Mouse (Mus musculus) midbrain, embryonic 12.5 days (tissue): ENCODE data around the gene Rftn1. TPM values are rescaled to one million over a fixed set of nuclear protein-coding genes. Genes with fewer than 3 reads are reported as not detected.

Experiments
- ATAC-seq: fragments of 200-750 bp; cut with Nextera tagmentation; 2 replicates; pipeline ENCODE4 v1.8.0; 2017; ENCODE audit warnings: low read depth, moderate TSS enrichment, moderate library complexity; ENCODE audit not compliant: low FRiP score
- H3K27ac ChIP-seq: fragments of 300-500 bp; sonication (generic); replicated peaks from 2 replicates; pipeline ENCODE4 v1.5.1; 2016; ENCODE audit warnings: mild to moderate bottlenecking
- H3K27me3 ChIP-seq: fragments of 300-500 bp; sonication (generic); 2 replicates; pipeline ENCODE4 v1.6.1; 2016; ENCODE audit warnings: mild to moderate bottlenecking
- H3K36me3 ChIP-seq: fragments of 300-500 bp; sonication (generic); 2 replicates; pipeline ENCODE4 v1.6.1; 2016
- H3K4me1 ChIP-seq: fragments of 300-500 bp; sonication (generic); 2 replicates; pipeline ENCODE4 v1.6.1; 2016
- H3K4me2 ChIP-seq: fragments of 300-500 bp; sonication (generic); replicated peaks from 2 replicates; pipeline ENCODE4 v1.6.1; 2016; ENCODE audit warnings: mild to moderate bottlenecking, moderate library complexity
- H3K4me3 ChIP-seq: fragments of 300-500 bp; sonication (generic); 2 replicates; pipeline ENCODE4 v1.5.1; 2016; ENCODE audit warnings: mild to moderate bottlenecking
- H3K9ac ChIP-seq: fragments of 300-500 bp; sonication (generic); replicated peaks from 2 replicates; pipeline ENCODE4 v1.6.1; 2016; ENCODE audit warnings: mild to moderate bottlenecking, moderate library complexity
- H3K9me3 ChIP-seq: fragments of 300-500 bp; sonication (generic); 2 replicates; pipeline ENCODE4 v1.6.1; 2016; ENCODE audit warnings: mild to moderate bottlenecking
- WGBS: fragments of 180-500 bp; shearing (Covaris S2); methylation state at CpG from one replicate; pipeline ENCODE4 v1.1.7; 2016; 5-methylcytosine and 5-hydroxymethylcytosine counted together
- polyA plus RNA-seq: library from polyadenylated mRNA; unstranded; fragments of >200 nt; fragmentation: Nextera tagmentation; extraction: Ambion mirVana; gene quantifications from 2 replicates; pipeline ENCODE4 v1.2.1, GENCODE M21; 2016

The Rftn1 gene
- polyA plus RNA-seq, 1 experiment from 2014 or later = 4.5 TPM

DNA sequence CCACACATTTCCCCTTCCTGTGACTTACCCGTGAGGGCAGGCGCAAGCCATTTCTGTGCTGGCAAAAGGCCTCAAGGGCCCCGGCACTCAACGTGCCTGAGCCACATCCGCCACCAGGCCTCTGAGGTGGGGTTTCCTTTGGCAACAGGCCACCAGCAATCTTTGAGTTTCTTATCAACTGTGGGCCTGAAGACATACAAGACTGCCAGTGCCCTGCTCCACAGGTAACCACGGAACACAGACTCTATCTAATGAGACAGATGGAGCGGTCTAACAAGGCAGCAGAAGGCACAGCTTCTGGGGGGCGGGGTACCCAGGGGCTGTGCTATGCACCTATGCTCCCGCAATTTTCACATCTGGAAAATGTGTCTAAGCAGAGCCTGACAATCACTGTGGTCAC lies 54.4 kb downstream of the Rftn1 start:
- Histone ChIP-seq H3K4me2 (no peak overlapping the region), H3K9me3 (no peaks in the 10 kb centered on the region), H3K9ac (no peak overlapping the region), H3K4me3 (no peak overlapping the region), H3K36me3 (no peaks in the 10 kb centered on the region), H3K27ac (no peak overlapping the region), H3K4me1 (no peaks in the 10 kb centered on the region), H3K27me3 (no peaks in the 10 kb centered on the region)
- WGBS = 83% methylated on average over 9 of the region's 9 CpGs
- ATAC-seq = no peak

DNA sequence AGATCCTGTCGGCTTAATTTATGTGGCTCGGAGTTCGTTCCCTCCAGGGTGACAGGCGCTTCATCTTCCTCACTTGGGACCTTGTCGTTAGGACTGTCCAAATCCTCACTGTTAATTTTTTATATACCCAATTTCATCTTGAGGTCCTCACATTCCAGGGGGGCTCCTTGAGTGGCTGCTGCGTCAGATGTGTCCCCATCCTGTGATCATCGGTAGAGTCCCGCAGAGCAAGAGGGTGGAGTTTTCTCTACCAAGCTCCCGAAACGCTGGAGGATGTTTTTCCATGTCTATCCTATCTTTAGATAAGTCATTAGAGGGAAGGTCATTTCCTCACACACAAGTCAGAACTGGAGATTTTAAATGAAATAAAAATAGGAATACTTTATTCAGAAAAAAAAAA lies 55.0 kb downstream of the Rftn1 start:
- Histone ChIP-seq H3K4me2 (no peak overlapping the region), H3K36me3 (no peaks in the 10 kb centered on the region), H3K9ac (no peak overlapping the region), H3K27ac (no peak overlapping the region), H3K9me3 (no peaks in the 10 kb centered on the region), H3K27me3 (no peaks in the 10 kb centered on the region), H3K4me3 (no peak overlapping the region), H3K4me1 (no peaks in the 10 kb centered on the region)
- 90% methylated on average over 10 of the region's 10 CpGs for WGBS
- no peak for ATAC-seq

DNA sequence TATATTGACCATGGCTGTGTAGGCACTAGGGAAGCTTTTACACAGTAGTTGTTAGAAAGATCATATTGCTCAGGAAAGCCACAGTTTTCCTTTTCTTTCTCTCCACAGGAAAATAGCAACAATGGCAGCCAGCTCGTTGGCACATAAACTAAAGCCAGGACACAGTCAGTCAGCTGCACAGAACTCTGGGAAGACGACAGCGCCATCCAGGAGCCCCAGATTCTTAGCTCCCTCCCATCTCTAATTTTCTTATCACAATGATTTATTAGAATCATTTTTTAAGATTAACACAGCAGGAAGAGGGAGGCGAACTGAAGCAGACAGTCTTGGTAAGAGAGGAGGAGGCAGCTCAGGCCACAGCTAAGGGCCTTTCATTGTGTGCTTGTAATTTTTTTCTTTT lies 58.8 kb downstream of the Rftn1 start:
- Histone ChIP-seq H3K27ac (no peak overlapping the region), H3K4me2 (no peak overlapping the region), H3K36me3 (no peaks in the 10 kb centered on the region), H3K9me3 (no peaks in the 10 kb centered on the region), H3K4me1 (peaks cover 16% of the 10 kb centered on the region), H3K9ac (no peak overlapping the region), H3K27me3 (no peaks in the 10 kb centered on the region), H3K4me3 (no peak overlapping the region)
- WGBS = 76% methylated on average over 4 of the region's 4 CpGs
- ATAC-seq = no peak

DNA sequence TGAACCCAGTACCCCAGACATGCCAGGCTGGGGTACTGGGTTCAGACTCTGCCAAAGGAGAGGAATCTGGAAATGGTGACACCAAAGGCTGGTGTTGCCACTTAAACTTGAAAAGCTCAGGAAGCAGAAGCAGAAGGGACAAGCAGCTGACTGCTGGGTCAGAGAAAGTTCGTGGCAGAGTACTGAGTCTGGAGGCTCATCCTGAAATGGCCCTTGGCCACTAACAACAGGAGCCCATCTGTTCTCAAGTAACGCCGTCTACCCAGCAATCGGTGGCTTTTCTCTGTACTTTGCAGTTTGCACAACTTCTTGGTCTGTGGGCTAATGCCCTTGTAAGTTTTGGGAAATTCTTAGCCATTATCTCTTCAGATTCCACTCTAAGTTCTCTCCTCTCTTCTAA lies 60.1 kb downstream of the Rftn1 start:
- H3K27me3 ChIP-seq = no peaks in the 10 kb centered on the region
- WGBS = 86% methylated on average over 4 of the region's 4 CpGs

DNA sequence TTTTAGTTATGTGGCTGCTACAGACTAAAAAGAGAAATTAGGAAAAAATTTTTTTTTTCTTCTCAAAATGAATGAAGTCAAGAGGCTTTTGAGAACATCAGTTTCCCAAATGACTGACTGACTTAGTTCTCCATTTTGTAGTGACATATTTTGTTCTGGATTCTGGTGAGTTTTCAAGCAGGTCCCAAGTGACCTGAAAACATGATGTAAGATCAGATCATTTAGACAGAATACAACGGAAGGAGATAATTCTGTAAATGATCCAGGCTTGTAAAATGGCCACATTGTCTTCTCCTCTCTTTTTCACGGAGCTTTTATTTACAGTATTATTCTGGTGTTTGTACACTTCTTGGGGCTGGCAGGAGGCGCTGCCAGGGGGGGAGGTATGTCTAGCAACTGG lies 62.1 kb downstream of the Rftn1 start:
- no peak overlapping the region for H3K27ac ChIP-seq
- no peak overlapping the region for H3K4me2 ChIP-seq
- ATAC-seq = no peak
- no peak overlapping the region for H3K9ac ChIP-seq
- H3K4me3 ChIP-seq = no peak overlapping the region
- no peaks in the 10 kb centered on the region for H3K9me3 ChIP-seq
- no peaks in the 10 kb centered on the region for H3K27me3 ChIP-seq
- 77% methylated on average over 3 of the region's 3 CpGs for WGBS
- no peaks in the 10 kb centered on the region for H3K36me3 ChIP-seq
- H3K4me1 ChIP-seq = peaks cover 21% of the 10 kb centered on the region

More for the DNA sequence above, 60.1 kb downstream of the Rftn1 start:
- Histone ChIP-seq H3K4me2 (no peak overlapping the region), H3K9me3 (no peaks in the 10 kb centered on the region), H3K9ac (no peak overlapping the region), H3K36me3 (no peaks in the 10 kb centered on the region), H3K4me1 (peaks cover 21% of the 10 kb centered on the region), H3K27ac (no peak overlapping the region), H3K4me3 (no peak overlapping the region)
- no peak for ATAC-seq

DNA sequence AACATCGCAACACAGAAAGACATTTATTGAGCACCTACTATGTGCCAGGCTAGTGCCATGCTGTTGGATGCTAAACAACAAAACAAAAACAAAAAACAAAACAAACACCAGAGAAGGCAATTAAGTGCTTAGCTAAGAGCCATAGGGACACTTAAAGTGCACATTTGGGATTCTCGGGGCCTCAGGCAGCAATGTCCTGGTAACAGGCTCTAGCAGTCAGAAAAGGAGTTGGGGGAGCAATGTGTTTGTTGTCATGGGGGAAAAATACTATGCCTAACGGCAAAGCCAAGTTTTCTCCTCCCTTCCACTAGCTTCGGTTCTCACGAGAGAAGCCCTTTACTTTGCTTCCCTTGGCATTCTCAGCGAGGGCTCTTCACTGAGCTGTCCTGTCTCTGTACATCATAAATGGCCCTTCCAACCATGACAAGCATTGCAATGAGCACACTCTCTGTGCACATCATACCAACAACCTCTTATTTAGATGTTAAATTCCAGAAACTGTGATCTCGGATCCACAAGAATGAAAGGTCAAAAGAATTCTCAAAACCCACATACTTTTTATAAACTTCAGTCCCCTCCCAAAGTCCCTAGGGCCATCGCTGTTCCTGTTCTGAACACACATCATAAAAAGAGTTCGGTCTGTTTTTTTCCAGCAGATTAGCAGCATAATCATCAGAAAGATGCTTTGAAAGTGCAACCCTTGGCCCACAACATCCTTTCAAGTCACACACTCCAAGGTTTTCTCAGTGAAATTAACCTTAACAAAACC lies 63.2 kb downstream of the Rftn1 start:
- ATAC-seq = no peak
- H3K4me1 ChIP-seq = peaks cover 26% of the 10 kb centered on the region
- no peak overlapping the region for H3K4me3 ChIP-seq
- H3K9ac ChIP-seq = no peak overlapping the region
- 82% methylated on average over 9 of the region's 9 CpGs for WGBS
- H3K27ac ChIP-seq = no peak overlapping the region
- no peaks in the 10 kb centered on the region for H3K27me3 ChIP-seq
- no peaks in the 10 kb centered on the region for H3K9me3 ChIP-seq
- H3K4me2 ChIP-seq = no peak overlapping the region
- H3K36me3 ChIP-seq = no peaks in the 10 kb centered on the region

DNA sequence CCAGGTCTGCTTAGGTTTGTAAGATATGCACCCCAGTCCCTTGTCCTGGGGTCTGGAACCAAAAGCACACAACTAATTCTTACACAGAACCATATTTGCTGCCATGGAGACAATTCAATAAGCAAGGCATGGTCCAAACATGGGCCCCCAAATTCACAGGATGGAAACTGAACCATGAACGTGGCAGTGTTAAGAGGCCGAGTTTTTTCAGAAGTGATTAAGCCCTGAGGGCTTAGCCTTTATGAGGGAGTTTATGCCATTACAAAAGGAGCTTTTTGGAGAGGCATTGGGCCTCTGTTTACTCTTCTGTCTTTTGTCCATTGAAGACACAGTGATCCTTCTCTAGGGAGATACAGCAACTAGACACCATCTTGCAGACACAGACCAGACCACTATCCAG lies 63.9 kb downstream of the Rftn1 start:
- H3K4me1 ChIP-seq = peaks cover 26% of the 10 kb centered on the region
- H3K27ac ChIP-seq = no peak overlapping the region
- ATAC-seq = no peak
- 0 out of 2 replicates have a peak, but pooled peaks cover 4% of the 10 kb centered on the region for H3K27me3 ChIP-seq
- 3% methylated on average over 2 of the region's 2 CpGs for WGBS
- H3K4me3 ChIP-seq = no peak overlapping the region
- no peak overlapping the region for H3K4me2 ChIP-seq
- no peak overlapping the region for H3K9ac ChIP-seq
- H3K9me3 ChIP-seq = no peaks in the 10 kb centered on the region
- no peaks in the 10 kb centered on the region for H3K36me3 ChIP-seq

DNA sequence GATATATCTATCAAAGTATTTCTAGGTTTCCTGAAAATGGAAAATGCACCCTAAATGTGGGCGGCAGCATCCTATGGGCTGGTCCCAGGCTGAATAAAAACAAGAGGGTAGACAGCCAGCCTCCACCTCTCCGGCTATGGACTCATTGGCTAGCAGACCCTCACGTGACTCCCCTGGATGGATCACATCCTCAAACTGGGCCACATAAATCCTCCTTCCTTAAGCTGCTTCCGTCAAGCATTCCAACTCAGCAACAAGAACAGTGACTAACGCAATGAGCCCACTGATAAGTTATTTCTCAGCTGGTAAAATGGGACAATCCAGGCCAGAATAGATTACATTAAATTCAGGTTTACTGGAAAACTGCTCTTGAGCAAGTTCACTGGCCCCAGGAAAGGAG lies 64.6 kb downstream of the Rftn1 start:
- no peak for ATAC-seq
- Histone ChIP-seq H3K4me1 (peaks cover 26% of the 10 kb centered on the region), H3K9ac (no peak overlapping the region), H3K4me3 (no peak overlapping the region), H3K4me2 (no peak overlapping the region), H3K27me3 (0 out of 2 replicates have a peak, but pooled peaks cover 4% of the 10 kb centered on the region), H3K36me3 (no peaks in the 10 kb centered on the region), H3K27ac (no peak overlapping the region), H3K9me3 (no peaks in the 10 kb centered on the region)
- WGBS = 82% methylated on average over 5 of the region's 5 CpGs

DNA sequence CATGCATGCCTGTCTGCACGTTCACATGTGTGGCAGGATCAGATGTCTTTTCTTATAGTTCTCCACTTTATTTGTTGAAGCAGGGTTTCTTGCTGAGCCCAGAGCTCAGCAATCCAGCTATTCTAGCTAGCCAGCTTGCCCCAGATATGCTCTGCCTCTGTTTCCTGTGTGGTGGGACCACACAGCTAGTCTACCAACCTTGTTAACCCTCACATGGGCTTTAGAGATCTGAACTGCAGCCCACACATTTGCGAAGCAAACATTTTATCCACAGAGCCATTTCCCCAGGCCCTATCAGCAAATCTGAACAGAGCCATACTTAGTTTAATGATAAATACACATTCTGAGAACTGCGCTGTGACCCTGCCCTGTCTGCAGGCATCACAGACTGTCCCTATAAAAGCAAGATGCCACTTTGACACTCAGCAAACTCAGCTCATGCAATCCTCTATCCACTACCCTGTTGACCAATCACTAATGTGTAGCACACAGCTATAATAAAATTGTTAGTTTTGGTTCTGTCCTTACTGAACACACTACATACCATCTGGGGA lies 65.2 kb downstream of the Rftn1 start:
- Histone ChIP-seq H3K27ac (no peak overlapping the region), H3K9me3 (no peaks in the 10 kb centered on the region), H3K4me2 (no peak overlapping the region), H3K36me3 (no peaks in the 10 kb centered on the region), H3K4me3 (no peak overlapping the region), H3K4me1 (peaks cover 26% of the 10 kb centered on the region), H3K9ac (no peak overlapping the region), H3K27me3 (0 out of 2 replicates have a peak, but pooled peaks cover 4% of the 10 kb centered on the region)
- 93% methylated on average over 3 of the region's 3 CpGs for WGBS
- no peak for ATAC-seq

DNA sequence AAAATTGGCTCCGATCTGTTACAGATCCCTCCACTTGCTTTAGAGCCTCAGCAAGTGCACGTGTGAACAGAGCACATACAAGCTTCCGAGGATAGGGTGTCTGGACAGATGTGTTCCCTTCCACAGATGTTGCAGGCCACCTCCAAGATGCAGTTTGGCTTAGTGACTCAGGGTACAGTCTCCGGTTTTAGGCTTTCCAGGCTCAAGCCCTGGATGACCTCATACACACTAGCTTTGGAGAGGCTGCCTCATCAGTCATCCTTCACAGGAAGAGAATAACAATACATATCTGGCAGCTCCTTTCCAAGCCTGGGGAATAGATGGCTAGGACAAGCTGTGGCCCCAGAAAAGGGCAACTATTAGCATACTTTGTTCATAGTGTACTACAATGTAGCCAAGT lies 65.8 kb downstream of the Rftn1 start:
- Histone ChIP-seq H3K9ac (no peak overlapping the region), H3K27ac (no peak overlapping the region), H3K4me2 (no peak overlapping the region), H3K4me3 (no peak overlapping the region), H3K36me3 (no peaks in the 10 kb centered on the region), H3K27me3 (0 out of 2 replicates have a peak, but pooled peaks cover 4% of the 10 kb centered on the region), H3K4me1 (peaks cover 26% of the 10 kb centered on the region), H3K9me3 (no peaks in the 10 kb centered on the region)
- 87% methylated on average over 4 of the region's 4 CpGs for WGBS
- no peak for ATAC-seq

DNA sequence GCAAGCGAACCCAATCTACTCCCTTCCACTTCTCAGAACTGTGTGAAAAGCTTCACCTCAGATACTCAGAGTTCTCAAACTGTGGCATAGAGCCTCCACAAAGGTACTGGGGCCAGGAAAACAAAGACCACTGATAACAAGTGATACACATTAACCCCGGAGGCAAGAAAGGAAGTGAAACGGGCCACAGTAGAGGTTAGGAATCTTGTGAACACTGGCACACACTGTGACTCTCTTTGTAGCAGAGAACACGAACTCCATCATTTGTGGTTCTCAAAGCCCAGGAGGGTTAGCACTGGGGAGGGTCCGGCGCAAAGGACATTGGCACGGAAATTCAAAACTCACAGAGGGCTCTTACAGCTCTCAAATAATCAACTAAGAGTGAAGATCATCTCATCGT lies 67.9 kb downstream of the Rftn1 start:
- Histone ChIP-seq H3K4me2 (no peak overlapping the region), H3K27me3 (0 out of 2 replicates have a peak, but pooled peaks cover 4% of the 10 kb centered on the region), H3K36me3 (no peaks in the 10 kb centered on the region), H3K9me3 (no peaks in the 10 kb centered on the region), H3K27ac (no peak overlapping the region), H3K4me1 (peaks cover 16% of the 10 kb centered on the region; the same call in 1 of the 2 replicates), H3K4me3 (no peak overlapping the region), H3K9ac (no peak overlapping the region)
- no peak for ATAC-seq
- 84% methylated on average over 8 of the region's 8 CpGs for WGBS

DNA sequence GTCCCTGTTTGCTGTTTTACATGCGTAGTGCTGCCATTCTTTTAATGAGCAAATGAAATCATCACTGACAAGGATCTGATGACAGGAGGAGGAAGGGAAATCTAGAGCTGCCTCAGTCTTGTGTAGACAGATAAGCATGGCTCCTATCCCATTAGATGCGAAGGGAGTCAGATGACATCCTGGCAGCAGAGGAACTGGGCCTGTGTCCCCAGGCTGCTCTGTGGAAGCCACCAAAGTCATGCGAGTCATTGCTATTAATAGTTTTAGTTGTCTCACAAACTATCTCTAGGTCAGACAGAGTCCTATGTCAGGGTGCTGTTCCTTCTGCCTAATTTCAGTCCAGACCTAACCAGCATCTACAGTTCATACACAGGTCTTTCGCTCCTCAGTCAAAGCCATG lies 70.4 kb downstream of the Rftn1 start:
- Histone ChIP-seq H3K9me3 (peaks cover 6% of the 10 kb centered on the region; the same call in 1 of the 2 replicates), H3K4me3 (no peak overlapping the region), H3K9ac (no peak overlapping the region), H3K36me3 (no peaks in the 10 kb centered on the region), H3K4me1 (0 out of 2 replicates have a peak, but pooled peaks cover 6% of the 10 kb centered on the region), H3K27ac (no peak overlapping the region), H3K27me3 (0 out of 2 replicates have a peak, but pooled peaks cover 4% of the 10 kb centered on the region), H3K4me2 (no peak overlapping the region)
- ATAC-seq = no peak
- 82% methylated on average over 4 of the region's 4 CpGs for WGBS
